Mouse (Mus musculus) bone marrow, adult 2 months (tissue): ENCODE measurements at regions not wholly inside any gene's neighbourhood (a gene's known extent, or its start where the extent isn't known, plus 50 kb on each side); places are given as distances from the start of the nearest gene placed in this dataset.

Source experiments
- CTCF ChIP-seq: fragments of 200-500 bp; IDR thresholded peaks from 2 replicates; pipeline ENCODE4 v1.5.1; 2011; ENCODE audit warnings: low read length, control low read depth; ENCODE audit not compliant: control insufficient read depth, insufficient read depth
- POLR2A ChIP-seq: fragments of 200-500 bp; IDR thresholded peaks from 2 replicates; pipeline ENCODE4 v1.6.1; 2011; ENCODE audit warnings: low read depth, mild to moderate bottlenecking, control low read depth, low read length, borderline replicate concordance; ENCODE audit not compliant: control insufficient read depth

- no peak for TF ChIP-seq POLR2A
- no peak for TF ChIP-seq CTCF
These were observed 220.7 kb upstream of the Prok2 start for GRCm38 (mm10) chr6:99946917-99947316.
